Mouse (Mus musculus): ENCODE data around the gene Hipk1. TPM values are rescaled to one million over a fixed set of nuclear protein-coding genes. Genes with fewer than 3 reads are reported as not detected.
"Not testable (repeated sequence)": the region's sequence is repeated elsewhere in the genome, so short reads cannot be mapped to it uniquely, and the experiment has no call there.

Hipk1 gene
- total RNA-seq (2021) = 100 to 1,000 TPM; 100 to 114 TPM

DNA sequence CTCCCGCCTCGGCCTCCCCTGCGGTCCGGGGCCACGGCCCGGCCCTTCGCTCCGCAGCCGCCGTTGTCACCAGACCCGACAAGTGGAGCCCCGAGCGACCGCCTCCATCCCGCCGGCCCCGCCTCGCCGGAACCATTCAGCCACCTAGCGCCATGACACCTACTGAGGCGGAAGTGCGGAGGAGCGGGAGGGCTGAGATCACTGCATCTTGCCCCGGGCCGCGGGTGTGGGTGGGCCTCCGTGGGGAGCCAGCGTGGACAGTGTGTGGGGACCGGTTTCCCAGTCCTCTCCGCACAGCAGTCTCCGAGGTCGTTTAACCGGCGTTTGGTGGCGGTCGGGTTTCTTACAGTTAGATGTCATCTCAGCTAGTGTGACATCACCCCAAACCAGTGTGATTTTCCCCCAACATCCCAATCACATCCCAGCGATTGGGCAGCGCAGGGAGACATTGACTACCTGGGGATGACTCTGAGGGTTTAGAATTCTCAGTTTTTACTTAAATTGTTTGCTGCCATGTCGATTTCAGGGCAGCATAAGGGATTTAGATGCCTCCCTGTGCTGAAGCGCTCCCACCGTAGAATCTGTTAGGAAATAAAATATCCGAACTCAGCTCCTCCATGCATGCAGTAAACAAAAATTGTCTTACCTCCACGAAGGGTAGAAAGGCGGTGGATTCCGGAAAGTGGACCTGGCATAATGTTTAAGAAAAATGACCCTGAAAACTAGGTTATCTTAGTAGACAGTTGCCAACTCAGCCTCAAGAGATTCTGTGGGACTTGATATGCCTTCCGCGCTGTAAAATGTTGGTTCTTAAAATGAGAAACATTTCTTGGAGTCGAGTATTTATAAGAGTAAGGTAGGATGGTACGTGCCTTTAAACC, at the start of gene Hipk1:
Gene Hipk1 (minus strand): TSS at position 334 of the 881 bp plus-strand sequence.
- intact Hi-C loops (cut with DNase I) = loop anchor here (1.0 kb wide), 1 partner anchor 18 kb away; the partner anchor contains the start of genes Ap4b1, Dclre1b and Gm43064
- peak; percentile 91 to 94 for DNase-seq

DNA sequence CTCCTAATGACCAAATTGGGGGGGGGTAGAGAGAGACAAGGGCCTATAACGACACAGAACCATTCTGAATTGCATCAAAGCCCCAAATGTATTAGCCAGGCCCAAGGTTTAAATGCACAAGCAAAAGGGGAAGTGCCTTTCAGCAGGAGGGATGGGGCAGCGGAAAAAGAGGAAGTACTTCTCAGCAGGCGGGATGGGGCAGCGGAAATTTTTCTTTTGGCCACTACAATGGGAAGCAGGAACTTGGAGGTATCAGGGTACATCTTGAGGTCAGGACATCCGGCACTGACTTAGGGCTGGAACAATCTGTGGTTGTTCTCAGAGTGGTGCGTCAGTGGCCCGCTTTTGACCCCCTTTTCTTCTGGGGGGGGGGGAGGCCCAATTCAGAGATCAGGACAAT, 49.6 kb upstream of the Hipk1 start:
- DNase-seq; intact Hi-C loops (cut with DNase I): not testable (repeated sequence)

DNA sequence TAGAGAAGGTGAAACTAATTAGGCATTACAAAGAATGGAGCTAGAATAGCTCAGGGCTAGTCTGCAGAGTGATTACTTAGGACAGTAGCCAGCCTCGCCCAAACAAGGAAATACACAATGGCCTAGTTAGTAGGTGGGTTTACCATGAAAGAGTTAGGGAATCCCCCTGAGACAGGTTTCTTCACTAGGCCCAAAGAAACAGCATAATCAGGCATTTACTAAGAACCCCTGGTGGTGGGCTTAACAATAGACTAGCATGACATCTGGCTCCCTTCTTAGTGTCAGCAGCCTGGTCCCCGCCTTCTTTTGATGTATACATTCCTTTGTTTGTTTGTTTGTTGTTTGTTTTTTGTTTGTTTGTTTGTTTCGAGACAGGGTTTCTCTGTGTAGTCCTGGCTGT, 48.8 kb upstream of the Hipk1 start:
- DNase-seq; intact Hi-C loops (cut with DNase I): not testable (repeated sequence)

DNA sequence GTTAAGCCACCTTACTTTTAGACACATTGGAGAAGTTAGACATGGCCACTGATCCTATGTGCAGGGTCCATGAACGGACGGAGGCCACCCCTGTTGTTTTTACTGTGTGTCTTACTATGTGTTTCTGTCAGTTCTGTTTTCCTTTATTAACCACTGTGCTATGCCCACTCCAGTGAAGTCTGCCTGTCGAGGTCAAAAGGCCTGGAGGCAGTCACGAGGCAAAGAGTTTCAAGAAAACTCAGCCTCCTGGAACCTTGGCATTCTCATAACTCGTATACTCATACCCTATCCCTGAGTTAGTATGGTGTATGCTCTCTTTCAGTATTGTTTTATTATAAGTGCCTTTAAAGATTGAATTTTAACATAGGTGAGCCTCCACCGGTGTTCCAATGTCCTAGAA, 48.3 kb upstream of the Hipk1 start:
- intact Hi-C loops (cut with DNase I) = no loop called here
- DNase-seq = no peak

DNA sequence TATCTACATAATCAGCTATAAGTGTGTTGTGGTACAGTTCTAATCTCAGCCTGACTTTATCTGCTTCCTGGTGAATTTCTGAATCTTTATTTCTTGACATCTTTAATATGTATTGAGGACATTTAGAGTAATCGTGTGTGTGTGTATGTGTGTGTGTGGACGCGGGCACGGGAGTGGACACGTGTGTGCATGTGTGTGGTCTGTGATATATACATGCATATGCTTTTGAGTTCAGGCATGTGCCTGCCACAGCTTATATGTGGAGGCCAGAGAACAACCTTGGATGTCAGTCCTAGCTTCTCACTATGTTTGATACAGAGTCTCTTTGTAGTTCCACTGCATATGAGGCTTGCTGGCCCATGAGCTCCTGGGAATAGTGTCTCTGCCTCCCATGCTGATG, 45.1 kb upstream of the Hipk1 start:
- no peak for DNase-seq
- intact Hi-C loops (cut with DNase I) = no loop called here

DNA sequence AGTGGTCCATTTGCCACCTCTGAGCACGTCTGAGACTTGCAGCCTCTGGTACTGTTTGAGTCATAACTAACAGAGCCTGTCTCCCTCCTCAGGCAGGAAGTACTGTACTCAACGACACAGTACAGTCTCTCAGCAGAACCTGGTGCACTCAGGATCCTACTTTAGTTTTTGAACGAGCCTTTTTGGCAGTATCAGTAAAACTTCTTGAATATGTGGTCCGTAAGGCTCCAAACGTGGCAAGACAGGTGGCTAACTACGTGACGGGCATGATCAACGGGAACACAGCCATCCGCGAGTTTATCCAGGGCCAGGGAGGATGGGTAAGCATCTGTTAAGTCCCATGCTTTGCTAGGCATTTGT, 44.6 kb upstream of the Hipk1 start:
- intact Hi-C loops (cut with DNase I) = no loop called here
- DNase-seq = no peak

DNA sequence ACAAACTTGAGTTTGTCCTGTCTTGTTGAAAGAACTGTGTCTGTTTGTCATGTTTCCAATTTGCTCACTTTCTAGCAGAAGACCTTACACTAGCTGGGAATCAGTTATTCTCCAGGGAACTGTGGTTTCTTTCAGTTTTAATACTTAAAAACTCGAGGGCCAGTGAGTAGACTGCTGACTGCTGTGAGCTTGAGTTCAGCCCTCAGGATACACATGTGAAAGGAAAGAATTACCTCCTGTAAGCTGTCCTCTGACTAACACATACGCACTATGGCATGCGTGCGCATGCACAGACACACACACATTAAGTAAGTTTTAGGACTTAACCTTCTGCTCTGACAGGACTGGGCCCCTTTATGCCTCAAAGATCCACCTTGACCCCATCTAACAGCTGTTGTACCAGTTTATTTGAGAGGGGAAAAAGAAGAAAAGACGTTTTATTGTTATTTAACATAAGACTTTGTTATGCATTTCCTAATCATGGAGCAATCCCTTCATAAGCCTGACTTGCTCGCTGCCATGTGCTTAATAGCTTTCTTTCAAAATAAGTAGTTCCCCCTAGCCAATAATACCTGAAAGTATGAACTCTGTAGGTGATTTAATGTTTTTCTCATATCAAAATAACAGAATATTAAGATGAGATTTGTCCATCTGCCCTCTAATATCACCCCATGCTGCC, 44.0 kb upstream of the Hipk1 start:
- DNase-seq = no peak
- intact Hi-C loops (cut with DNase I) = no loop called here

DNA sequence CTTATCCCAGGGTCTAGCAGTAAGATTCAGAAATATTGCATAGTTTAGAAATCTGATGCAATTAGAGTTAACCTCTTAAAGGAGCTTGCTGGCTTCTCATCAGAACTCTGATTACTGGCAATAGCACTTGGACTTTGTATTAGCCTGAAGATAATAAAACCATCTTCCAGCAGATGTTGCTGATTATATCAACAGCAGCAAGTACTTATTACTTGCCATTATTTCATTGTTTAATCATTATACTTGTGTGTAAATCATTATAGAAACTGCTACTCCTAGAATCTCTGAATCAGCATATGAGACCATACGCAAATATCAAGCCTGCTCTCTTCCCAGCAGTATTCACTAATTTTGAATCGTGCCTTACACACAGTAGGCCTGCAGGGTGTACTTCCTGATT, 42.6 kb upstream of the Hipk1 start:
- DNase-seq = no peak
- intact Hi-C loops (cut with DNase I) = no loop called here

DNA sequence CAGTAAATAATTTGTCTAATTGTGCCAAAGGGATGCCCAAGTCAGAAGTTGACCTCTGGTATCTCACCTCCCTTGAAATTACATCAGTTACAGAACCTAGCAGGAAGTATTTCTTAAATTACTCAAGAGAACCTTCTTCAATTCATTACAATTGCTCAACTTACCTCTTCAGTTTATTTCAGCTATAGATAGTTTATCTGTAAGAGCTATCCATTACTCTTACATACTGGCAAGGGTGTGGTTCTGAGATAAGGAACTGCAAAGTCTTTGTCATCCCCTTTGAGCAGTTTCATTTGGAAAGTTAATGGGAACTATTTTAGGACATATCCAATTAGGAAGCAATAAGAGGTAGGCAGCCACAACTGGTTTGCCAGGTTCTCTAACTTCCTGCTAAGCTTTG, 41.1 kb upstream of the Hipk1 start, which contains the start of gene Bcl2l15:
Gene Bcl2l15 (plus strand): TSS at position 176 of the 400 bp plus-strand sequence.
- DNase-seq = no peak
- intact Hi-C loops (cut with DNase I) = no loop called here

DNA sequence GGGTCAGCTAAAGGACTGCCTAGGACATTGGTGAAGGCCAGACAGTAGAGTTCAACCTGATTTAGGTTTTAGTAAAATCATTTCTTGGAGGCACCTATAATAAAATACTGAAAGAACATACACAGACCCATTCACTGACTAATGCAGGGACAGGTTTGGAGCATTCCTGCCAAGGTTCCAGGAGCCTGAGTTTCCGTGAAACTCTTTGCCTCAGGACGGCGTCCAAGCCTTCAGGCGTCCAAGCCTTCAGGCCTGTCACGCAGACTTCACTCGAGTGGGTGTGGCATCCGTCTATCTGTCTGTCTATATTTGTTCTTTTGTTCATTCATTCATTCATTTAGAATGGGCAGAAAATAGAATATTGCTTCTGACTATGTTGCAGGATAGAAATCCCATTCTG, 39.8 kb upstream of the Hipk1 start:
- intact Hi-C loops (cut with DNase I) = no loop called here
- DNase-seq = no peak

DNA sequence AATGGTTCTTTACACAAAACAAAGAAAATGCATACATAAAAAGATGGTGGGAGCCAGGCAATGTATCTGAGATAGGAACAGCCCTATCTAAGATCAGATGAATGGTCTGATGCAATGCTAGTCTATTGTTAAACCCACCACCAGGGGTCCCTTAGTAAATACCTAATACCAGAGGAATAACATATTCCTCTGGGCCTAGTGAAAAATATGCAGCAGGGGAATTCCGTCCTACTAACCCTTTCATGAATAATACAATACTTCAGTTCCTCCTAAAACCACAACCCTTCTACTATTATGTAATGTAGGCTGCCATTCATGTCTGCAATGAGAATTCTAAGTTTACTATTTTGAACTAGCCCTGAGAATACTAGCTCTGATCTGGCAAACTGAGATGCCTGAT, 39.3 kb upstream of the Hipk1 start:
- intact Hi-C loops (cut with DNase I); DNase-seq: not testable (repeated sequence)

DNA sequence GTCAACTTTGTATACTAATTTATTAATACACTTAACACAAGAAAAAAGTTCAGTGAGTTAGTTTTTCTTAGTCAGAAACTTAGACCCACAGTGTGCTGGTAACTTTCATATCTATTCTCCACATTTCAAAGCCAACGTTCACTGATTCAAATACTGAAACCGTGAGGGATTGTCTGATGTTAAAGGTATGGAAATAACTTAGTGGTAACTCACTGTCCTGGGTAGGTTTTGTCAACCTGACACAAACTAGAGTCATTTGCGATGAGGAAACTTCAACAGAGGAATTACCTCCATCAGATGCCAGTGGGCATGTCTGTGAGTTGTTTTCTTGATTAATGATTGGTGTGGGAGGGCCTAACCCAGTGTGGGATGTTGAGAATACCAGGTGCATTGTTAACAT, 37.7 kb upstream of the Hipk1 start:
- intact Hi-C loops (cut with DNase I) = loop anchor here (5.0 kb wide), 1 partner anchor 58 kb away; no protein-coding TSS in a partner anchor
- no peak for DNase-seq

DNA sequence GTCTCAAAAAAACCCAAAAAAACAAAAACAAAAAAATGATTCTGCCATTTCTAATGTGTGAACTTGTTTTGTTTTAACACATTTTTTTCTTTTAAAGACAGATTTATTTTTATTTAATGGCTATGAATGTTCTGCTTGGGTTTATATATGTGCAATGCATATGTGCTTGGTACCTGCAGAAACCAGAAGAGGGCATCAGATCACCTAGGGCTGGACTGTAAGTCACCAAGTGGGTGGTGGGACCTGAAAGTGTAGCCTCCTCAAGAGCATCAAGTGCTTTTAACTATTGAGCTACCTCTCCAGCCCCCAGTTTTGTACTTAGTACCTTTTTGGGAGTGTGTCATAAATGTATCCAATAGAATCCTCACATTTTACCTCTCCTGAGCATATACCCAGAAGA, 36.2 kb upstream of the Hipk1 start:
- intact Hi-C loops (cut with DNase I) = loop anchor here (5.0 kb wide), 1 partner anchor 60 kb away; no protein-coding TSS in a partner anchor

DNA sequence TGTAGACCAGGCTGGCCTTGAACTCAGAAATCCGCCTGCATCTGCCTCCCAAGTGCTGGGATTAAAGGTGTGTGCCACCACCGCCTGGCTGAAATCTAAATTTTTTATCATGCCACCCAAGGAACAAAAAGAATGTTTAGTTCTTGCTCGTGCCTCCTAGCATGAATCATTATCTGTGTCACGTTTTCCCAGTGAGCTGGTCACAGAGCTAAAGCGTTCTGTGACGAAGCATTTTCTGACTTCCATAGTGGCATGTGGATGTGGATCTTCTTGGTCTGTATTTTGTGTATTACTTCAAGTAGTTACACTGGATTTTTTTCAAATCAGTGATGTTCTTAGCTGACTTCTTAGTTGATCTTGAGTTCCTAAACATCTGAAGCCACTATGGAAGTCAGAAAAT, 19.6 kb upstream of the Hipk1 start:
- no peak for DNase-seq
- intact Hi-C loops (cut with DNase I) = loop anchor here (2.0 to 5.0 kb wide), 2 partner anchors 72 to 76 kb away; partner anchors contain the start of genes Gm10964 and Olfml3

More for the DNA sequence above, 36.2 kb upstream of the Hipk1 start:
- DNase-seq = no peak

DNA sequence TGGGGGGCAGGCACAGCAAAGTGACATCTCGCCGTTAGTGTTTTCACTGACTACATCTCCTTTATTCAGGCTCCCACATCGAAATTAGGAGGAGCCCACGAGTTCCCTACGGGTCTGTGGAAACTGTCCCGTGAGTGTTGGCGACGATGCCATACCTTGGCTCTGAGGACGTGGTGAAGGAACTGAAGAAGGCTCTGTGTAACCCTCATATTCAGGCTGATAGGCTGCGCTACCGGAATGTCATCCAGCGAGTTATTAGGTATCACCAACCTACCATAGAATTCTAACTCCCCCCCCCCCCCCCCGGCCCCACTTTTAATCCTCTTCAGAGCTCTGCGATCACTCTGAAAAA, 18.4 kb upstream of the Hipk1 start:
- intact Hi-C loops (cut with DNase I) = loop anchor here (1.0 to 5.0 kb wide), 4 partner anchors 18 to 78 kb away; partner anchors contain the start of genes Gm10964, Hipk1 and Olfml3
- no peak for DNase-seq

DNA sequence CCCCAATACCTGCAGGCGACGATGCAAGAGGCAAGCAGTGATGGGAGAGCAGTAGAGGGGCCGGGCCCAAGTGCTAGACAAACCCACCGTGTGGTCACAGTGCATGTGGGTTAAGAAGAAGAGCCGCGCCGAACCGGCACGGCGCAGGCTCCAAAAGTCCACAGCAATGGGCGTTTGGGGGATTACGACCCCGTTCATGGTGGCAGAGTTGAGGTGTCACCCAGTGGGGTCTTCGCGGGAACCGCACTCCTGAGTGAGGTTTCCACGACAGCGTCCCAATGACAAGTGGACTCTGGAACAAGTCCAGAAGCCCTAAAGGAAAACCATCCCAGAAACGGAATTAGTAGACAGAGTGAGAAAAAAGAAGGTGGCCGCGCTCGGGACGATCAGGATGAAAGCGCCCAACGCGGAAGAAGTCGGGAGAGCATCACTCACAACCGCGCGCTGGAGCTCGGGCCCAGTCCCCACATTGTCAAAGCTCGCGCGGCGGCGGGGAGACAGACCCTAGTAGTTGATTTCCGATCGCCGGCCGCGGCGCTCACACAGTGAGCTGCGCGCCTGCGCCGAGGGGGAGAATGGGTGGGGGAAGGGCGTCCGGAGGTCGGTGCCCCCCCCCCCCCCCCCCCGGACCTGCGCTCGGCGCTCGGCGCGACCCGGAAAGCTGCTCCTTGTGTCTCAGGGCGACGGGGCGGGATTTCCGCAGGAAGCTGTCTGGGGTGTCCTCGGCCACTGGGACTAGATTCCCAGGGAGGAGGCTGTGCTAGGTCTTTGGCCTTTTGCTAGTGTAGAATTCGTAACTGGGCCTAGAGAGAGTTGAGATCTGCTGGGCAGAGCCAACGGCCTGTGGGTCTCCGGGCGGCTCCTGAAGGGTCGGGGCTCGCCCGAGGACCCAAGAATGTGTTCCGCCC, 17.8 kb upstream of the Hipk1 start, which contains the start of the genes Dclre1b, Ap4b1 and Gm43064:
Gene Dclre1b (minus strand): TSS at position 554 of the 908 bp plus-strand sequence.
Gene Ap4b1 (plus strand): TSS at position 630 of the 908 bp plus-strand sequence.
Gene Gm43064 (plus strand): TSS at position 683 of the 908 bp plus-strand sequence.
- intact Hi-C loops (cut with DNase I) = loop anchor here (1.0 to 5.0 kb wide), 2 partner anchors 18 to 37 kb away; partner anchors contain the start of gene Hipk1
- peak; percentile 88 for DNase-seq

DNA sequence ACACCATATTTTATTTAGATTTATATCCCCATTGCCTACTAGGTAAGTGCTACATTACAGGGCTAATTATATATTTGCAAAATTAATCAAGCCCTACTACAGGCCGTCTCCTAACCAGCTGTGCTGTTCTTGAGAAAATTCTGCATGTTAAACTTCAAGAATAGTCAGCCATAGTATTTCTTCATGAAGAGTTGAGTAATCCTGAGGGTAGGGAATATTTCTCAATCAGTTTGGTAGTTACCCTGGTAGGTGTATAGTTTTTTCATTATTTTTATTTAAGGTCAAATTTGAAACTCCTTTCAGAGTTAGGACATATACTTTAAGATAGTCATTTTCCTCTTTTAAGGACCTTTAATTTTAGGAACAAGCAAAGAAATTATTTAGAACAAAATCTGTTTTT, 14.3 kb upstream of the Hipk1 start:
- no peak for DNase-seq
- intact Hi-C loops (cut with DNase I) = loop anchor here (5.0 kb wide), 1 partner anchor 33 kb away; no protein-coding TSS in a partner anchor

DNA sequence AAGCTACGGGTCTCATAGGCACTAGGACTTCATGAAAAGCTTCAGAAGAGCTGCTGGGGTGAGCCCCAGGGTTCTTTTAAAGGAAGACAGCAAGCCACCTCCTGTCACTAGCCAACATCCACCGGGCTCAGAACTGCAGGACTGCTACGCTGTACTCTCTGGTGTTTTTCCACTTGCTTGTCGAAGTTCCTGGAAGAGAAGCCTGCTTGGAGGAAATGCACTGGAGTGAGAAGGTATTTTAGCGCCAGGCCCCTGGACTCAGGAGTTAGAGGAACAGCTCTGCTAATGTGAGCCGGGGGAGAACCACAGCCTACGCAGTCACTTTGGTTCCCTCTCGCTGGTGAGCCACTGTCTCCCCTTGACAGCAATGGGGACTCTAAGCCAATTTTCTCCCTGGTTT, 11.5 kb upstream of the Hipk1 start:
- DNase-seq = peak; percentile 31 to 49
- intact Hi-C loops (cut with DNase I) = no loop called here

DNA sequence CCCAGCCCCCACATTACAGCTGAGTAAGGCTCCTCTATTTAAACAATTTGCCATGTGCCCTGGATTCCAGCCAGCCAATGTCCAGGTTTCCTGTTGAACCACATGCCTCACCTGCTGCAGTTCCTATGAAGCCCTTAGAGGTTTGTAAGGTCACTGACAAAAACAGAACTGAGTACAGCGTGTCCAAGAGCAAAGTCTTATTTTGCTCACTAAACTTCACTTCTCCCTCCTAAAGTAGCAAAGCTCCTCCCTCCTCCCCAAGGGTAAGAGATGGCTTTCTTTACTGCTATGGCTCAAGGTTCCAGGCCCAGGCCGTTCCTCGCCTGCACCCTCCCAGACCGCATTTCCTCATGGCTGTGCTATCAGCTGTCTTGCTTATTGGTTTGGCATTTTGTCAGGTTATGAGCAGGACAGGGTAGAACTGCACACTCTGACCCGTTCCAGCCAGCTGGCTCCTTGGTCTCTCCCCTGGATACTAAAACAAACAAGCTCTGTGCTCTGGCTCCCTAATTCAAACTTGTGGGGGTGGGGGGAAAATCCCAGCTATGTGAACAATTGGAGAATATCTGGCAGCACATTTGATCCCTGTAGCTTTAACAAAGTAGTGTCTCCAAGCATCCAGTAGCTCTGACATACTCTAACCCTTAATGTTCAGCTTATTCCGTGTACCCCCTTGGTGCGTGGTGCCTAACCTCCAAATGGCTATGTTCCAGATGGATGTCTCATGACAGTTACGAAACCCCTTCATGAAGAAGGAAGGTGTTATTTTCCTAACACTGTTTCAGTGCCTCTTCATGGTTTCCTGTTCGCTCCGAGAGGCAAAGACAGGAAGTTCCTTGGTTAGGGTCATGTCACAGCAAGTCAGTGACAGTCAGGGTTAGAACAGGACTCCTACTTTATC, 10.5 kb upstream of the Hipk1 start:
- peak; percentile 78 to 85 for DNase-seq
- intact Hi-C loops (cut with DNase I) = no loop called here

Data from heart, postnatal 36 days (tissue).